Mouse (Mus musculus): ENCODE measurements around the gene 4931440F15Rik. TPM values are rescaled to one million over a fixed set of nuclear protein-coding genes. Genes with fewer than 3 reads are reported as not detected.

The 4931440F15Rik gene
- polyA plus RNA-seq, 1 experiment from 2014 or later, result 0.58 TPM

Other genes with a start within 250 kb of the 4931440F15Rik start
- gene Rtn4, start 132.7 kb downstream of the 4931440F15Rik start, polyA plus RNA-seq (2015; fragmentation: Nextera tagmentation; extraction: Ambion mirVana), result 111 and 113 TPM in 2 replicates
- gene Eml6, start 200.4 kb upstream of the 4931440F15Rik start, polyA plus RNA-seq (2015; fragmentation: Nextera tagmentation; extraction: Ambion mirVana), result 3.5 and 4.4 TPM in 2 replicates